Mouse (Mus musculus) embryo, embryonic 9.5 days (tissue): Measurements from ENCODE around the gene Gm27021.
A peak's percentile ranks its signal among the peaks of the same experiment; 100 is the strongest.

ENCODE experiments used
- DNase-seq: peaks from one replicate; pipeline ENCODE4 v3.0.0-alpha.2; 2017; ENCODE audit errors: extremely low spot score

Gene Gm27021

DNA sequence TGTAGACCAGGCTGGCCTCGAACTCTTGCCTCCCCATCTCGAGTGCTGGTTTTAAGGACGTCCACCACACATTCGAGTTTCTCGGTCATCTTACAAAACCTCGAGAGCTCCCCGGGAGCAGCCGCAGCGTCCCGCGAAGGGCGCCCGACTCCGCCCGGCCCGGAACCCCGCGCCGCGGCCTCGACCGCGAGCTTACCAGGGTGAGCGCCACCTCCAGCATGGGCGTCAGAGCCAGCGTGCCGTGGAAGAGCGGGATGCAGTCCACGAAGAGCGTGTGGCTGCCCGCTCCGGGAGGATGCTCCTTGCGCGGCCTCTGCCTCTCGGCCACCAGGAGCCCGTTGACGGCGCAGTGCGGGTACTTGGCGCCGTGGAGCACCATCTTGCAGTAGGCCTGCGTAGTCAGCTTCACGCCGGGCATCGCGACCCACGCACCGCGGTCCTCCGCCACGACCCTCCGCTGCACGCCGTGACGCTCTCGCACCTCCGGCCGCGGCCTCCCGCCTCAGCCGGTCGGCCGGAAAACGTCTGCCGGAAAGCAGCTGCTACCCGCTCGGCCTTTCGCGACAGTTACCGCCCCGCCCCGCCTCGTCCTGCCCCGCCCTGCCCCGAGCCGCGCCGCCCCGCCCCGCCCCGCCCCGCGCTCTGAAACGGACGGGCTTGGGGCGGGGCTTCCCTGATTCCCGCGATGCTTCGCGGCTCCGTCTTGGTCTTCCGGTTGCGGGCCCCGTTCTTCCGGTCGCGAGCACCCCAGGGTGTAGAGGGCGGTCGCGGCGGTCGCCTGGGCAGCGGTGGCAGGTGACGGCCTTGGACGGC is at the start of gene Gm27021, which contains the start of gene Cox4i1:
Gm27021 (minus strand) TSS at position 519 of the 813 bp plus-strand sequence.
Cox4i1 (plus strand) TSS at position 662 of the 813 bp plus-strand sequence.
- peak; percentile 97 for DNase-seq

DNA sequence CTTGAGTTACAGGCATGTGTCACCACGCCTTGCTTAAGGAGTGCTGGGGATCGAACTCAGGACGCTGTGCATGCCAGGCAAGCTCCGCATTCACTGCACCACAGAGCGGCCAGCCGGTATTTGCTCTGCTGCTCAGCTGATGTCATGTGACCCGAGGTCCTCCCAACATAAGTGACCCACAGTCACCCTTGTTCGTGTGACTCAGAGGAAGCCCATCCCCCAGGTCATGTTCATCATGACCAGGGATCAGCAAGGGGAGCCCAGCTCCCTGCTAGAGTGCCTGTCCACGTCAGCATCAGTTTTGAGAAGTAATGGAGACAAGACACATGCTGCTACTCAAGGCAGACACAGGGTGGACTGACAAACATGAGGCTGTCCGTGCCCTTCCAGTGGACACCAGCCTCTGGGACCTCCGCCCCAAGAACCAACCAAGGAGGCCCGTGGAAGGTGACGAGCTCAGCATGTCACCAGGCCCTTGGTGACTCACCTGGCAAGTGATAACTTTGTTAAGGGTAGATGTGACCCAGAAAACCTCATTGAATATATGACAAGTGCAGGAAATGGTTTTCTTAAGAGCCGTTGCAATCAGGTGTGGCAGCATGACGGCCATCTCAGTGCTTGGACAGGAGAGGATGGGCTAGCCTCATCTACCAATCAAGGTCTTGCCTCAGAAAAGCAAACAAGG is 48.3 kb upstream of the Gm27021 start:
- DNase-seq = no peak

DNA sequence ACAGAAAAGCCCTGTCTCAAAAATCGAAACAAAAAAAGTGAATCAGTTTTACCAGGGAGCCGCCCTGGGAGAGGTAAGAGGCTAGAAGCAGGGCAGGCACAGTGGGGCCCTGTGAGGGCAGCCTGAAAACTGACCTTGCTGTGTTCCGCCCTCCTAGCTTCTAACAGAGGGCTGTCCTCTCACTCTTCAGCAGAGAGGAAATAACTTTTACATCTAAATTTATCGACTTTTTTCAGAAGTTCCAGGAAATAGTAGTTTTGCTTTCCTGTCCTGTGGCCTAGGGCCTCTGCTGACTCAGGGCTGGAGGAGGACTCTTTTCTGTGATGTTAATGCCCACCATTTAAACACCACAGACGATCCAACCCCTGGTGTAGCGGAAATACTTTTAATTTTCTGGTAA is 47.3 kb upstream of the Gm27021 start:
- no peak for DNase-seq

DNA sequence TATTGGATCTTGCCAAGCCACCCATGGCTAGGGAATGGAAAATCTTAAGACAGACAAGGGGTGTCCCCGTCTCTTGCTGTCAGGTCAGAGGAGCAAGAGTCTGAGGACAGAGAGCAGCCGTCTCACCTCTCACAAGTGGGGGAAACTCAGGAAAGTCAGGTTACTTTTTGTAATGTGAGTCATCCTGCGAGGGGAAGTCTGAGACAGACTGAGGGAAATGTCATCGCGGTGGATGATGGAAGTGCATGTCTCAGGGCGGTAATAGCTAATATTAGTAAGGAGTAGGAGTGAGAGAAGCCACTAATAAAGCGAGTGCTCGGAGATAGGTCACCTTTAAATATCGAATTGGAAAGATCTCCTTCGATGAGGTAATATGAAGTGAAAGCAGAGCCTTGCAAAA is 41.3 kb upstream of the Gm27021 start:
- DNase-seq = no peak

DNA sequence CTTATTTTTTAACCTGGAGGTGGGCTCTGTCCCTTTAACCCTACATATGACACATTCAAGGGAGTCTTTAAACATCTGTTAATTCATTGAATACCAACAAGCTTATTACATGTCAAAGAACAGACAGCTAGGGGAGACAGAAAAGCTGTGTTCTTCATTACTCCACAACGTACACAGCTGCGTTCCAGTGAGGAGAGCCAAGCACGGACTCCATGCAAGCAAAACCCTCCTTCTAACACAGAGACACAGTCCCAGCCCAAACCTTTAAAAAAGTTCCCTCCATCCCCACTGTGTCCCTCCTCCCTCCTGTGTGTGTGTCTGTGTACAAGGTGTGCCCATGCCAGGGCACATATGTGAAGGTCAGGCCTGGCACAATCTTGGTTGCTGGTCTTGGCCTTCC is 38.3 kb upstream of the Gm27021 start:
- no peak for DNase-seq

DNA sequence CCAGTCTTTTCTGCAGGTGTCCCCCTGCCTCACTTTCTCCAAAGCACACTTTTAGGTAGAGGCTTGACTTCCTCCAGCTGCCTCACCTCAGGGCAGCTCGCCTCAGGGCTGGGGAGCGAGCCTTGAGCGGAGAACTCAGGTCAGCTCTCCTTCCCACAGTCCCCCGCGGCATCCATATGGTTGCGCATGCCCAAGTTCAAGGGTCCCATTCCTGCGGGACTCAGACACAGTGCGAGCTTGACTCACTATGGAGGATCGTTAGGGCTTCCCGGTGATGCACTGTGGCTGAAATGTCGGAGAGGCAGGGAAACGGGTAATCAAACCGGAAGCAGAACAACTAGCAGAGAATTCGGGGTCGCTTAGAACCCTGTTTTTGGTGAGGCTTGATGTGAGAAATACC is 37.3 kb upstream of the Gm27021 start:
- no peak for DNase-seq

DNA sequence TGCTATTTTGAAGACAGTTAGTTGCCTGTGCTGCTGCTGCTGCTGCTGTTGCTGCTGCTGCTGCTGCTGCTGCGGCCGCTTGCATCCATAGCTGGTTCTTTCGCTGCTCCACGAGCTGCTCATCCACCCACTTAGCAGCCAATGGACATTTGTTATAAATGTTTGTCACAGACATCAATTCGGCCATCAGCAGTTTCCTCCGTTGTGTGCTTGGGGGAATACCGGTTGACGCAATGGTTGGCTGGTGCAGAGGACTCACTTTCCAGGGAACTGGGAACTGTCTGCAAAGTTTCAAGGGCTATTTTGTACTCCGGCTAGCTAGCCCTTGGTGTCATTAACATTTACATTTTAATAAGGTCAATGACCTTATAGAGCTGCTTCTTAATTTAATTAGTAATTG is 36.3 kb upstream of the Gm27021 start:
- DNase-seq = no peak

DNA sequence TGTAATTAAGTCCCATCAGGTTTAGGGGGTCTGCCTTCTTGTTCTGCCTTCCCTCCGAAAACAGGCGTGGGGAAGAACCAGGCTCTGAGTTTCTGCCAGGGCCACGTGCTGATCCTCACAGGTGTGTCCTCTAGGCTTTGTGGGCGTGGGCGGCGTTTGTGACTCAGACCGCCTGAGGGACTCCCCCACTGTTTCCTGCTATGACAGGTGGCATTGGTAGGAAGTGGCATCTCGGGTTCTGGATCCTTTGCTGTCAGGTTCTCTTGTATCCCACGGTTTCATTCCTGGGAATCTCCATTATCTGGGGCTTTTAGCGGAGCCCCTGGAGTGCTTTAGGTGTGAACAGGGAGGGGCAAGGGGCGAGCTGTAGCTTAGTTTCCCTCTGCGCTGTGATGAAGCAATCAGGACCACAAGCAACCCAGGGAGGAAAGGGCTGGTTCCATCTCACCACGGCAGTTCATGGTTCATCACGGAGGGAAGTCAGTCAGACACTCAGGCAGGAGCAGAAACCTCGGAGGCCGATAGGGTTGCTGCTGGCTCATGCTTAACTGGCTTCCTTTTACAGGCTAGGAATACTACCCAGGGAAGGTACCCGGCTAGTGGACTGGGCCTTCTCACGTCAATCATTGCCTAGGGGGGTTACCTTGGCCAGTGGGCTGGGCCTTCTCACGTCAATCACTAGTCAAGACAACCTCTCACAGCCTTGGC is 34.0 kb upstream of the Gm27021 start:
- DNase-seq = no peak

DNA sequence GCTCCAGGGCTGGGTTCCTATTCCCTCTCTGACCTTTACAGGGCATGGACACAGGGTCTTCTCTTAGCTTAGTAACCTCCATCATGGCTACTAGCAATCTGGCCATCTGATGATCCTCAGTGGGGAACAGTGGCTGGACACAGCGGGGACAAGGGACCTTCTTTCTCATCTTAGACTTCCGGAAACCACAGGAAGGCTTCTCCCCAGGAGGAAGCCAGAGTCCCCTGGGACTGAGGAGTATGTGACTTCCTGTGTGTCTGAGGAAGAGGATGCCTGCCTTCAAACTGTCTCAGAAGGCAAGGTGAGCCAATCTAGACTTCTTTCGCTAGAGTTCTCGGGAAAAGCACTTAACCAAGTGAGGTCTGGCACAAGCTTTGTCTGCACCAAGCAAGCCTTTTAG is 32.2 kb upstream of the Gm27021 start:
- DNase-seq = no peak

DNA sequence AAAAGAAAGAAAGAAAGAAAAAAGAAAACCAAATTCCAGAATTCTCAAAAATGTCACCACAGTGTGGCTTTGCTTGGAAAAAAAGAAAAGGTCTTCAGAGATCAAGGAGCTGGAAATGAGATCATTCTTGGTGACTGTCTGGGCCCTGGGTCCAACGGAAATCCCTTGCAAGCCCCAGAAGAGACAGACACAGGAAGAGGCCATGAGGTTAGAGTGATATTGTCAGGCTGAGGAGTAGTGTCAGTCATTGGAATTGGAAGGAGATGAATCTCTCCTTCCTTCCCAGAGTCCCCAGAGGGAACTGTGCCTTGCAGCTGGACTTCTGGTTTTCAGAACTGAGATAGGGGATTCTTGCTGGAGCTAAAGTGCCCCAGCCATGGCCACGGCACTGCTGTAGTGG is 31.7 kb upstream of the Gm27021 start:
- DNase-seq = no peak

DNA sequence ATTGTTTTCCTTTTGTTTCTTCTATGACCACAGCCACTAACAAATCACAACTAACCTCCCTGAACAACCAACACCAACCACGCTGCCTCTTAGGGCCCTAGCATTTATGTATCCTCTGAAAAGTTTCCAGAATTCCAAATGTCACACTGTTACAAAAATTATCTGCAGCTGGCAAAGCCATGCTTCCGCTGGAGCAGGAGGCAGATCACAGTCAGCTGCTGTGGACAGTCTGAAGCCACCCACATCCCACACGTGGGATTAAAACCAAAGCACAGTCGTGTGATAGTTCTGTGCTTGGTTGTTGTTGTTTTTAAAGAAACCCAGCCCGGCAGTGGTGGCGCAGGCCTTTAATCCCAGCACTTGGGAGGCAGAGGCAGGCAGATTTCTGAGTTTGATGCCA is 31.2 kb upstream of the Gm27021 start:
- no peak for DNase-seq

DNA sequence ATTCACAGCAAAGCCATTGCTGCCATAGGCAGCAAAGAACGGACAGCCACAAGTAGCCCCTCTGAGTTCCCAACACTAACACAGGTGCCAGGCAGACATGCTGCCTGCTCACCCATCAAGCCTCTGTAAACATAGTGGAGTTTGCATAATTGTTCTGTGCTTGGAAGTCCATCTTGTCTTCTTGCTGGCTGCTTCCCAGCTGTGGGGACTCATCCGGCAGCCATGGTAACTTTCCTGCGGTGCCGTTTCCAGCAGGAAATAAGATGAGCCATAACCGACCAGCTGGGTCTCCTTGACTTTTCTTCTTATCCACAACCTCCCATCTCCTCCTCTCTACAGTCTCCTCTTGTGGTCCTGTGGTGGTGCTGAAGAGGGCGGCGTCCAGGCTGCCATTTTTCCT is 30.5 kb upstream of the Gm27021 start:
- no peak for DNase-seq

DNA sequence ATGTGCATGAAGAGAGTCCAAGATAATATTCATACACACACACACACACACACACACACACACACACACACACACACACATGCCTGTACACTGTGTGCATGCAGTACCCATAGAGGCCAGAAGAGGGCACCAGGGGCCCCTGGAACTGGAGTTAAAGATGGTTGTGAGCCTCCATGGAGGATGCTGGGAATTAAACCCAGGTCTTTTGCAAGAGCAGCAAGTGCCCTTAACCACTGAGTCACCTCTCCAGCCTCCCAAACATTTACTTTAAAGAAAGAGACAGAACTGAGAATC is 30.0 kb upstream of the Gm27021 start:
- no peak for DNase-seq

DNA sequence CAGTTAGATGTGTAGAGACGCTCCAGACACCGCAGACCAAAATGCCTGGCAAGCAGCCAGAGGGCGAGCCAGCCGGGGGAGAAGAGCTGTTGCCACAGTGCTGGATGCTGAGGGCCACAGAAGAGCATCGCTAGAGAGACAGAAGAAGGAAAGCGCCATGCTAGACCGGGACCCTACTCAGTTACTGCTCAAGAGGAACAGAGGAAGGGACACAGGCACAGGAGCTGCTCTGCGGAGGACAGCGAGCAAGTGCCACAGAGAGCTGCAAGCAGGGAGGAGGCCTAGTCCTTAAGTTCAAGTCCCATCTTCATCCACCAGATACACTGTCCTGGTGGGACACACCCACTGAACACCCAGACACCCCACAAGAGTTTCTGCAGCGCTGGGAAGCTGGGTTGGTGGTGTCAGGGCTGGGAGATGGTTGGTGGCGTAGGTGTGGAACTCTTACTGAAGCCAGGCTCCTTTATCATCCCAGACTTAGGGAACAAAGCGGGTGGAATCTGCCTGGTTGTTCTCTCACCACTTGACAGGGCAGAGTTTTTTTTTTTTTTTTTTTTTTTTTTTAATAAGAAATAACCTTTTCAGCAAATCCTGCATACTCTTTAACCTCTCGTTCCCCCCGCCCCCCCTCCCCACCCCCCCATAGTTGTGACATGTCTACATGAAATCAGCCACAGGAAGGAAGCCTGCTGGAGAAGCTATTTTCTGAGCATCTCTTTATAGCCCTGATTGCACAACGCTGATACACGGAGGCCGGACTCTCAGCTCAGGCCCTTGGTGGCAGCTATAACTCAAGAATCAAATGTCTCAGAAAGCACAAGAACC is 29.5 kb upstream of the Gm27021 start:
- DNase-seq = no peak

DNA sequence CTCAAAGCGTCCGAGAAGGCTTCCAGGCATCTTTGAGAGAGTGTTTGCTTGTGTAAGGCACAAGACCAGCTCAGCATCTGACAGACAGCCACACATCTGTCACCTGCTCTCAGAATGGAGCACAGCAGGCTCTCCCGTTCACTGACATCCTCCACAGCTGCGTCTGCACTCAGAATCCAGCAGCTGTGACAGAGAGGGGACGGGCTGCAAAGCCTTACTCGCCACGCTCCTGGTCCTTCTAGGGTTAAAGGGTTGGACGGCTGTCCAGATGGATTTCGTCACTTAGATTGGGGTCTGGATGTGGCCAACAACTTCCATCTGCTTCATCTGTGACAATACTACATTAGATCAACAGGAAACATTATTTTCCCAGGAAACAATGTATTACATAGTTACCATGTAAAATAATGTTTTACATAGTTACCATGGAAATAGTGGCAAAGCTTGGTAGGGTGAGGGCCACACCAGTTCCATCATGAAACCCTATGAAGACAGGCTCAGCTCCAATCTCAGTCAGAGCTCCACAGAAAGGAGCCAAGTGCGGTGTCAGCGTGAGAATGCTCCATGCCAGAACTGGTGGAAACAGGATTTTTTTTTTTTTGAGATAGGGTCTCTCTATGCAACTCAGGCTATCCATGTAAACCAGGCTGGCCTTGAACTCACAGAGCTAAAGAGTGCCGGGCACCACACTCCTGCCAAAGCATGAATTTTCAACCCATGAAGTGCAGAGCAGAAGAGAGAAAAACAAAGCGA is 28.7 kb upstream of the Gm27021 start:
- no peak for DNase-seq

DNA sequence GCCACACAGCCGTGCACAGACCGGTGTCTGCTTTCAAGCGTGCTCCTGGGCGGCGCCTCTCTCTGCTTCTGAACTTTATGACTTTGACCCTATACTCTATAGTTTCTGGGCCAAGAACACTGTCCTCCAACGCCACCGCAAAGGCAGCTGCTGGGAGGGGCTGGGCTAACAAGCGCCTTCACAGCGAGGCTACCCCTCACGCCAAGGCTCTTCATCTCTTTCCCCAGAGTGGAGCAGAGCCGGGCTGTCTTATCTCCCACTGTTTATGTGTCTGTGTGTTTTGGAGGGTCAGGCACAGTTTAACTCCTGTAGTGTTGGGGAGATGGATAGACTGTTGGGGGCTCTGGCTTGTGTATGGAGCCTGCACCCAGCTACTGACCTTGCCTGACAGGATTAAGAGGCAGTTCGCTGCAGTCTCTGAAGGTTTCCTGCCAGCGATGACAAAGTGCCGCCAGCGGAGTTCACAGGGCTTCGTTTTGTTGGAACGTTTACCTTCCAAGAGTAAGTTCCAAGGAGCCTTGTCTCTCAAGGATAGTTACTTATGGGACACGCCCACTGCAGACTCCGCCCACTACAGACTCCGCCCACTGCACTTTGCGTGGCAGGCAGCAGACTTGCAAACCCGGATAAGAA is 26.1 kb upstream of the Gm27021 start:
- DNase-seq = peak; percentile 45

DNA sequence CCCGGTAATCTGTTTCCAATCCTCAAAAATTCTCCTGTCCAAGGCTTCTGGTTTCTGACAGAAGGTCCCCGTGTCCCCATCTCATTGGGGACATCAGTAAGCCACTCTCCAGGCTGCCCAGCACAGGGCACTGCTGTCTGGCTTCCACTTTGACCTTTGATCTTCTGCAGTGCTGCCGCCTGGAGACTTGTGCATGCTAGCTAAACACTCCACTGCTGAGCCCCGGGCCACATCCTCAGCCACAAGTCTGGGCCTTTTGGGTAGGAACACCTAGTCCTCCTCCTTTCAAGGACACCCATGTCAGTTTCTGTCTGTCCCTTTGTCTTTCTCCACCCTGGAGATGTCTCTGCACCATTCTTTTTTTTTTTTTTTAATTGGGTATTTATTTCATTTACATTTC is 25.1 kb upstream of the Gm27021 start:
- no peak for DNase-seq

DNA sequence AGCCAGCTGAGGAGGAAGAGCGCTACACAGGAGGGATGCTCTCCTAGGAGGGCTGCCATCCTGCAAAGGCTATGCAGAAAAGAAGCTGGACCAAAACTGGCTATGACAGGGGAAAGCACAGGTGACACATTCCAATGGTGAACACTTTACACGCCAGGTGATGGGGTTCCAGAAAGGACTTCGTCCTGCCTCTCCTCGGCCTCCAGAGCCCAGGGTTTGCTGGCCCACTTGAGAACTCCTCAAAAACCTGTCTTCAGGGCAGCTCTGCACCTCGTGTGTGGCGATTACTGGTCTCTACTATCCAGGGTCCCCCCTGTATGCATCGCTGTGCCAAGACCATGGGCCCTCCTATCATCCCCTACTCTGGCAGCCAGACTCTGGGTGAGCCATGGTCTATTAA is 20.6 kb upstream of the Gm27021 start:
- no peak for DNase-seq

DNA sequence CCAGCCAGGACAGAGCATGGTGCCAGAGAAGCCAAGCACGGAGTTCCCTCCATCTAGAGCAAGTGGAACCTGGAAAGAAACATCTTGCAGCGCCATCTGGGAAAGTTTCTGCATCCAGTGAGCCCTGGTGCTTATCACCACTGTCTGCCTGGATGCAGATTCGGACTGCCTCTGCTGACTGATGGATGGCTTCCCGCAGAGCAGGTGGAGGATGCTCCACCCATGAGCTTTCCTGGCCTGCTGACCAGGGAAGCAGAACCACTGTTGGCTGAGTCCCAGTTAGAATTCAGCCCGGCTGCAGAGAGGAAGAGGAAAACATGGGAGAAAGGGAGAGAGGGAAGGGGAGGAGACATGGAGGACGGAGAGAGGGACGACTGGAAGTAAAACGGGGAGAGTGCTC is 19.9 kb upstream of the Gm27021 start:
- DNase-seq = no peak

DNA sequence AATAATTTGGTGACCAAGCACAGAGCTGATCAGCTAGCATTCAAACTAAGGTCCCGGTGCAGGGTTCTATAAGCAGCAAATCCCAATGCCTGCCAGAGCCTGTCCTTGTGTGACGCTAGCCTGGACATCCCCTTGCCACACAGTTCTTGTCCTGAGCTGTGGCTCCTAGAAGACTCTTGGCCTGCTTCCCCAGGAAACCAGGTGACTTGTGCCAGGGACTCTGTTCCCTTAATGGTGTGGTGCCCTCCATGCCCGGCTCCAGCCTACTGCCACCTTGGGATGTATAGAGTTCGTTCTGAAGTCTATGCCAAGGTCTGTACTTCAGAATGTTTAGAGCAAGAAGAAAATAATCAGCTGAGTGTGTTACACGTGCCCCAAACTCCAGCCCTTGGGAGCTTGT is 18.7 kb upstream of the Gm27021 start:
- no peak for DNase-seq

DNA sequence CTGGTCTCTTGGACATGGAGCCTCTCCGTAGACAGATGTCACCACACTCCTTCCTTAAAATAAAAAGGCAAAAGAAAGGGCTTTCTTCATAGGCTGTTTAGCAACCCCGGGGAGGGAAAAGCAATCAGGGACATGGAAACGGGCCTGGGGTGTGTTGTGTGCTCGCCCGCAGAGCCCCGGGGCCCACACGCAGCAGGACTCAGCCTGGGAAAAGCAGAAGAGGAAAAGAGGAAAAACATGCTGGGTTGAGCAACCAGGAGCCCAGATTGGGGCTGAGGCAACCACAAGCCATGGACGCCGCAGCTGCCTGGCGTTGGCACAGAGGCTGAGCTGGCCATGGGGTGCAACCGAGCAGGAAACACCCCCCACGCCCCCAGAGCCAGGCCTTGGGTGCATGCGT is 18.2 kb upstream of the Gm27021 start:
- no peak for DNase-seq
